Mouse (Mus musculus) mouse embryonic stem cell (cell line): Measurements from ENCODE around the gene Supt7l.

ENCODE experiments used
- in situ Hi-C, 2 experiments: fragments of 300-500 bp; cut with MboI; formaldehyde crosslinking; loops; 1 replicate in 1 of 2; 3 replicates in 1 of 2; pipeline ENCODE4 v1.14.3; 2019 to 2020; ENCODE audit warnings: low sequenced_read_pairs in 2 of 2, low pct_unique_long_range_greater_than_20kb in 1 of 2, mixed read lengths in 1 of 2; ENCODE audit not compliant: unreplicated experiment in 1 of 2

Gene Supt7l

GRCm38 (mm10) chr5:31504843-31505242 lies 22.8 kb downstream of the Supt7l start:
- in situ Hi-C loops = no loop called here

DNA sequence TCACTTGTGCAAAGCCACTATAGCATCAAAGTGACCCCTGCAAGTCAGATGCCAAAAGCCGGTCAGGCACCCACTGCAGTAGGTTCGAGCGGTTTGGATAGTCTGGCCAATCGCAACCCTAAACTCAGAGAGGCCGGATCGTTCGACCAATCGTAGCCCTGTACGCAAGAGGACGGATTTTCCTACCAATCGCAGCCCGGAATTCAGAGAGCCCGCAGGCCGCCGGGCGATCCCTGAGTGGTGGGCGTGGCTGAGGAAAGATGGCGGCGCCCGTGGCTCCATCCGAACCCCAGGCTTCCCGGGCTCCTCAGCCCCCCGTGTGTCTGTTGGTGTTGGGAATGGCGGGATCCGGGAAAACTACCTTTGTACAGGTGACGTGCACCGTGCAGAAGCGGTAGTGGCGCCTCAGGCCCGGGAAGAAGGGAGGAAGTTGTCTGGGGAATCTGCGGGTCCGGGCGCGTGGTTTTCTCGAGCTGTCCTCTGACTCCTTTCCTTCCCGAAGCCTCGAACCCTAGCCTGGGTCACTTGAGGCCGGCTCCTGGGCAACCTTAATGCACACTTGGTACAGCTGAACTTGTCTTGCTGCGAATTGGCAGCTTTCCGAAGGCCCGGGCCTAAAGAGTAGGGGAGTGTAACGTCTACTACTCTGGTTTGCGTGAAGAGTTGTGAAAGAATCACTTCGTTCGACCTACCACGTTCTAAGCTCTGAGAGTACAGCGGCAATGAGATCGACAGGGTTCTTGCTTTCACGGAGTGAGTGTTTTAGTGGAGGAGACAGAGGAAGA lies 32.9 kb downstream of the Supt7l start, which contains the start of gene Gpn1:
Gpn1 (plus strand) TSS at position 229 of the 785 bp plus-strand sequence.
- in situ Hi-C loops = no loop called here

- in situ Hi-C loops = no loop called here
These were observed 35.6 kb downstream of the Supt7l start for GRCm38 (mm10) chr5:31492031-31492430.

DNA sequence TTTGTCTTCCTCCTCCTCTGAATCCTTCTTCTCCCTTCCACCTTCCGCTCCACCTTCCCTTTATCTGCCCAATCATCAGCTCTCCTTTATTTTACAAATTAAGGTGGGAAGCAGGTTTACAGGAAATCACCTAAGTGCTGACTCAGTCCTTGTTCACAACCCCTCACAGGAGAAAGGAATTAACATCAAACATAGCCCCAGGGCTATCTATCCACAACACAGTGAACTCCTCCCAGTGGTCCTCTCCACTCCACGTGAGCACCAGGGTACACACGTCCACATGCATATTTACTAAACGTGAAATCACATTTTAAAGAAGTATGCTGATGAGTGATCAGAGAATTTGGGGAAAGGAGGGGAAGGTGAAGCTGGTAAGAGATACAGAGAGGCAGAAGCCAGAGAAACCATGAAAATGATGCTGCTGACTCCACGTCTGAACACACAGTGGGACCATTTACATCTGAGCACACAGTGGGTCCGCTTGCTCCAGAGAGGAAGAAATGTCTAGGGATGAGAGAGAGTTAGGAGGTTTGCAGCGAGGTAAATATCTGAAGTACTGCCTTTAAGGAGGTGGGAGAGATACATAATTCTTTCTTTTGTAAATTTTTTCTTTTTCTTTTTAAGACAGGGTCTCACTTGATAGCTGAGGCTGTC lies 38.4 kb downstream of the Supt7l start:
- in situ Hi-C loops = no loop called here

GRCm38 (mm10) chr5:31487889-31488288 lies 39.7 kb downstream of the Supt7l start:
- in situ Hi-C loops = no loop called here

DNA sequence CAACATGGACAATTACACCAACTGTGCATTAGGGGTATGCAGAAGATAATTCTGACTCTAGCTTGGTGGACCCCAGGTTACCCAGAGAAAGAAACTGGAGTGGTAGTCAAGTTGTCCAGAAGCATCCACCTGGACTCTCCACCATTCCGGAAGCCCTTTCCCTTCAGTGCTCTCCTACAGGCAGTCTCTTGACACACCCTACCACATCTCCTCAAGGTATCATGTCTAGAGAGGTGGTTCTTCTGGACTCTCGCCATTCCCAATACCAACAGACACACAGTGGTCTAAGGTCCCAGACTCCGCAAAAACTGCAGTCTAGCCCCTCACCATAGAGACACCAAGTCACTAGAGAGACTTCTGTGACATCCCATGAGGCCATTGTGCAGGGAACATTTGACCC lies 42.2 kb downstream of the Supt7l start, which contains the start of gene 4930548H24Rik:
4930548H24Rik (plus strand) TSS at position 301 of the 400 bp plus-strand sequence.
- in situ Hi-C loops = no loop called here

- in situ Hi-C loops = no loop called here
These were observed 47.1 kb downstream of the Supt7l start for GRCm38 (mm10) chr5:31480536-31480935.

DNA sequence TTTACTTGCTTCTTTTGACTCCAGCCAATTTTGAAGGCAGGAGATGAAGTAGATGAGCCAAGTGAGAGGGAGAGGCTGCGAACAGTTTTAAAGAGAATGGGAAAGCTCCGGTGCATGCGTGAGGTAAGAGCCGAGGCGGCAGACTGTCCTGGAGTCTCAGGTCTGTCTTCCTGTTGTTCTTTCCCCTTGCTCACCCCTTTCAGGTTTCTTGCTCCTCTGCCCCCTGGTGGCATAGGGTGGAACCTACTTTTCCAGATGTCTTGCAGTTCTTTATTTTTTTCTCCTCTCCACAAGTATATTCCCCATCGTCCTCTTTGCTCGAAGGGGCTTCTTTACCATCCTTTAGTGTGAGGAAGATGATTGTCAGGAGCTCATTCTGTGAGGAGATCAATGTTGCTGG lies 57.3 kb downstream of the Supt7l start:
- in situ Hi-C loops = no loop called here

GRCm38 (mm10) chr5:31469711-31470110 lies 57.9 kb downstream of the Supt7l start:
- in situ Hi-C loops = no loop called here

DNA sequence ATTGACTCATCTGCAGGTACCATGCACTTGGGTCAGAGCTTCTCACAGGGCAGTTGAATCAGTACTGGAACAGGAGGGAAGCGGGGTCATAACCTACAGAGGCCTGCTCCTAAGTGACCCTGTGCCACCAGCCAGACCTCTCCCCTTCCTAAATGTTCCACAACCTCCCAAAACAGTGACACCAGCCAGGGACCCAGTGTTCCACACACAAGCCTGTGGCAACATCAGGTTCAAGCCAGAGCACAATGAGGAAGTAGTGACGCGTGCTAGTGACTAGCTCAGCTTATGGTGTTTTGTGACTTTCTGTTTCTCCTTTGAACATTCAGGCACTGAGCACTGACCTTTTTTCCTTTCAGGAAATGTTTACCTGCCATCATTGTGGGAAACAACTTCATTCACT lies 59.8 kb downstream of the Supt7l start:
- in situ Hi-C loops = no loop called here
